Mouse (Mus musculus) hindbrain, embryonic 12.5 days (tissue): Measurements from ENCODE around the gene Tbc1d13. TPM values are rescaled to one million over a fixed set of nuclear protein-coding genes. Genes with fewer than 3 reads are reported as not detected.
"Not testable (repeated sequence)": the region's sequence is repeated elsewhere in the genome, so short reads cannot be mapped to it uniquely, and the experiment has no call there.

Source experiments
- ATAC-seq: fragments of 200-750 bp; cut with Nextera tagmentation; 2 replicates; pipeline ENCODE4 v1.8.0; 2017; ENCODE audit warnings: moderate TSS enrichment; ENCODE audit not compliant: low FRiP score
- H3K27ac ChIP-seq: fragments of 300-500 bp; sonication (generic); 2 replicates; pipeline ENCODE4 v1.5.1; 2016; ENCODE audit warnings: mild to moderate bottlenecking
- H3K27me3 ChIP-seq: fragments of 300-500 bp; sonication (generic); 2 replicates; pipeline ENCODE4 v1.6.1; 2016; ENCODE audit warnings: mild to moderate bottlenecking
- H3K36me3 ChIP-seq: fragments of 300-500 bp; sonication (generic); 2 replicates; pipeline ENCODE4 v1.6.1; 2016; ENCODE audit warnings: mild to moderate bottlenecking
- H3K4me1 ChIP-seq: fragments of 300-500 bp; sonication (generic); 2 replicates; pipeline ENCODE4 v1.6.1; 2016
- H3K4me2 ChIP-seq: fragments of 300-500 bp; sonication (generic); replicated peaks from 2 replicates; pipeline ENCODE4 v1.6.1; 2016; ENCODE audit warnings: mild to moderate bottlenecking
- H3K4me3 ChIP-seq: fragments of 300-500 bp; sonication (generic); 2 replicates; pipeline ENCODE4 v1.5.1; 2016; ENCODE audit warnings: mild to moderate bottlenecking
- H3K9ac ChIP-seq: fragments of 300-500 bp; sonication (generic); 2 replicates; pipeline ENCODE4 v1.6.1; 2016; ENCODE audit warnings: mild to moderate bottlenecking, moderate library complexity
- H3K9me3 ChIP-seq: fragments of 300-500 bp; sonication (generic); replicated peaks from 2 replicates; pipeline ENCODE4 v1.6.1; 2016; ENCODE audit warnings: mild to moderate bottlenecking
- WGBS: fragments of 180-500 bp; shearing (Covaris S2); methylation state at CpG from one replicate; pipeline ENCODE4 v1.1.7; 2016; 5-methylcytosine and 5-hydroxymethylcytosine counted together
- polyA plus RNA-seq: library from polyadenylated mRNA; unstranded; fragments of >200 nt; fragmentation: Nextera tagmentation; extraction: Ambion mirVana; gene quantifications from 2 replicates; pipeline ENCODE4 v1.2.1, GENCODE M21; 2016

Tbc1d13 gene
- polyA plus RNA-seq, 1 experiment from 2014 or later: 10.3 TPM

DNA sequence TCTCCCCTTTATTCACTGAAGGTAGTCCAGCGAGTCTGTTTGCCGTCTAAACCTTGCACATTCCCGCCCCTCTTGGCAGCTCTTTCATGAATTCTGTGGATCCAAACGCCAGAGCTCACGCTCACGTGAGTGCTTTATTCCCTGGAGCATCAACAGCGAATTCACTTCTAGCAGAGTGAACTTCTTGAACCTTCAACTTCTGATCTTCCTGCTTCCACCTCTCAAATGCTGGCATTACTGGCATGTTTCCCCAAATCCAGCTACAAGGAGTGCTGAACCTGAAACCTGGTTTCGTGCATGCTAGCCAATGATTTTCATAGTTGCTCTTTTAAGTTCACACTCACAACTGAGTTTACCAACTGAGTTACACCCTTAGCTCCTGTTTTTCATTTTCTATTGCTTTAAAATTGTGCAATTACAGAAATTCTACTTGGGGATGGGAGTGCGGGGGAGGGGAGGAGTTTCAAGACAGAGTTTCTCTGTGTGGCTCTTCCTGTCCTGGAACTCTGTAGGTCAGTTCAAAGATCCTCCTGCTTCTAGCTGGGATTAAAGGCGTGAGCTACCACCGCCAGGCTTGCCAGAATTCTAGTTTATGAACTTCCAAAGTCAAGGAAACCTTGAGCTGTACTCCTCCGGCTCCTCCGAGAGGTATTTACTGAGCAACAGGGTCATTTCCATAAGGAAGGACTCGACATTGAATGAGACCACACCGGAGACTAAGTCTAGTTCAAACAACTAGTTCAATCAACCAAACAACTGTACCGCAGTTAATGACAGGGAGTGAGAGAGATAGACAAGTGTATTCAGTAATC, 539 bp upstream of the Tbc1d13 start:
- H3K36me3 ChIP-seq: peaks cover 15% of the 10 kb centered on the region
- peaks cover 25% of the 10 kb centered on the region for H3K4me1 ChIP-seq
- peak overlapping the region; percentile 94 for H3K4me2 ChIP-seq
- 24% methylated on average over 16 of the region's 16 CpGs for WGBS
- ATAC-seq: no peak
- no peaks in the 10 kb centered on the region for H3K9me3 ChIP-seq
- H3K4me3 ChIP-seq: peak overlapping the region; percentile 76
- no peaks in the 10 kb centered on the region for H3K27me3 ChIP-seq
- H3K27ac ChIP-seq: 0 out of 2 replicates have a peak overlapping the region, but pooled peaks have one; percentile 46
- H3K9ac ChIP-seq: peak overlapping the region; percentile 86; the same call in 1 of the 2 replicates

DNA sequence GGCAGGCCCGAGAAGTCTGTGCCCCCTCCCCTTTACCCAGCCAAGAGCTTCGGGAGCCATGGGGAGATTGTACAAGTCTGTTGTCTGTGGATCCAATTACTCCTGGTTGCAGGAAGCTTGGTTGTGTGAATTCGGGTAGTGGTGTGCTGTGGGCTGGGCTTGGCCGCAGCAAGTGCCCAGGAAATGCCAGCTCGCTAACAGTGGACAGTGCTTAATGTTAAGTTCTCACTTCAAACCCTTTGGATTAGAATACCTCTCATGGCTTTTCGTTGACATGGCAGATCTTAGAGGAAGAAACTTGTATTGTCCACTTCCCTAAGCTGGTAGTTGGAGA, 799 bp downstream of the Tbc1d13 start:
- H3K4me3 ChIP-seq: peak overlapping the region; percentile 76
- 35% methylated on average over 6 of the region's 6 CpGs for WGBS
- ATAC-seq: peak; percentile 12; the same call in 1 of the 2 replicates
- peak overlapping the region; percentile 94 for H3K4me2 ChIP-seq
- H3K27ac ChIP-seq: peak overlapping the region; percentile 82
- peak overlapping the region; percentile 86 for H3K9ac ChIP-seq
- H3K9me3 ChIP-seq: no peaks in the 10 kb centered on the region
- peaks cover 25% of the 10 kb centered on the region for H3K4me1 ChIP-seq
- no peaks in the 10 kb centered on the region for H3K27me3 ChIP-seq
- peaks cover 15% of the 10 kb centered on the region for H3K36me3 ChIP-seq

DNA sequence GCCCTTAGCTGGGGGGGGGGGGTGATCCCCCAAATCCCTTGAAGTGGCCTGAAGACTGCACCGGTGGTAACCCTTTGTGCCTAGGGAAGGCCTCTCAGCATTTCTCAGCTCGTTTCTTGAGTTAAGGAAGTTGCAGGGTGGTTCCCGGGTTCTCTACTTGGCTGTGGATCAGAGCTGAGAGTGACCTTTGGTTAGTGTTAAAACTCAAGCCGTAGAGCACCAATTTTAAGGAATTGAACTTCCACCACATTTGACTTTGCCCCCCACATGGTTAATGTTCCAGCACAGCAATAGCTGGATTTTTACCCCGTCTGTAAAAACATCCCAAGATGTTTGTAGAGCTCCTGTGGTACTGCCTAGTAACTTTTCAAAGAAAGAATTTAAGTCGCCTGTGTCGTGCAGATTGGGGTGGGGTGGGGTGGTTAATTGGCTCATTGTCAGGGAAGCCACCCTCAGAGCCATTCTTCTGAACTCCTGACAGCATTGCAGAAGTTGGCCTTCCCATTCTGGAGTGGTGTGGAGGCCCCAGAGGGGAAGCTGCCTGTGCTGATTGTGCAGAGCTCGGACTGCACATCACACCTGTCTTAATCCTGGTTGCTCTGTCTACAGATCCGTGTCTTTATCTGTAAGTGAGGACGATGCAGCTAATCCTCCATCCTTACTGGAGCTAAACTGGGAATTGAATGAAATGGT, 1.5 kb downstream of the Tbc1d13 start:
- H3K27ac ChIP-seq: no peak overlapping the region

DNA sequence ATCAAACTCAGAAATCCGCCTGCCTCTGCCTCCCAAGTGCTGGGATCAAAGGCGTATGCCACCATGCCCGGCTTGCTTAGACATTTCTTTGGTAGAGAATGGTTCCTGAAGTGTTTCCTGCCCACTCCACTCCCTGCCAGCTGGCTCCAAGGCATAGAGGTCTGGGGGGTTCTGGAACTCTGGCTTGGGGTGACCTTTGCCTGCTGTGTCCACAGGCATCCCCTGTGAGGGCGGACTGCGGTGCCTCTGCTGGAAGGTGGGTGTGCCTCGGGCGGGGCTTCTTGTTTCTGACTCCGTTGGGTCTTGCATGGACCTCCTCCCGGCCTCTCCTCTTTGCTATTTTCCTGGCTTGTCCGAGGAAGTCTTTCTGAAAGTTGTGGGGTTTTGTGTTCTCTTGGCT, 2.9 kb downstream of the Tbc1d13 start:
- no peak for ATAC-seq

More for the DNA sequence above, 1.5 kb downstream of the Tbc1d13 start:
- peak overlapping the region; percentile 94 for H3K4me2 ChIP-seq
- H3K27me3 ChIP-seq: no peaks in the 10 kb centered on the region
- H3K4me1 ChIP-seq: peaks cover 25% of the 10 kb centered on the region
- peak overlapping the region; percentile 76 for H3K4me3 ChIP-seq
- 56% methylated on average over 10 of the region's 10 CpGs for WGBS
- ATAC-seq: no peak
- H3K9me3 ChIP-seq: no peaks in the 10 kb centered on the region
- H3K36me3 ChIP-seq: peaks cover 16% of the 10 kb centered on the region
- H3K9ac ChIP-seq: peak overlapping the region; percentile 86

DNA sequence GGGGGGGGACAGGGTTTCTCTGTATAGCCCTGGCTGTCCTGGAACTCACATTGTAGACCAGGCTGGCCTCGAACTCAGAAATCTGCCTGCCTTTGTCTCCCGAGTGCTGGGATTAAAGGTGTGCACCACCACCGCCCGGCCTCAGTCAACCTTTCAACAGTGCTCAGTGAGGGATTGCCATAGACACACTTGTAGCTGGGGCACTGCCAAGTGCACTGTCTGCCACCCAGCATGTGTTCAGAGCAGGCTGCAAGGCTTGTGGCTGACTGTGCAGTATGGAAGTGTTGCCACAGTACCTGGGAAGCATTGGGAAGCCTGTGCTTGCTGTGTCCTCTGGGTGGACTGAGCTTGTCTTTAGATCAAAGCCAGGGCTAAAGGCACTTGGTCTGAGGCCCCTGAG, 6.5 kb downstream of the Tbc1d13 start:
- H3K36me3 ChIP-seq: peaks cover 64% of the 10 kb centered on the region
- WGBS: 95% methylated on average over 4 of the region's 4 CpGs
- not testable (repeated sequence) for ATAC-seq

More for the DNA sequence above, 2.9 kb downstream of the Tbc1d13 start:
- Histone ChIP-seq H3K9me3 (no peaks in the 10 kb centered on the region), H3K4me1 (peaks cover 25% of the 10 kb centered on the region), H3K27me3 (no peaks in the 10 kb centered on the region), H3K4me2 (no peak overlapping the region), H3K27ac (no peak overlapping the region), H3K4me3 (no peak overlapping the region), H3K9ac (no peak overlapping the region), H3K36me3 (peaks cover 30% of the 10 kb centered on the region)
- WGBS: 89% methylated on average over 10 of the region's 10 CpGs

DNA sequence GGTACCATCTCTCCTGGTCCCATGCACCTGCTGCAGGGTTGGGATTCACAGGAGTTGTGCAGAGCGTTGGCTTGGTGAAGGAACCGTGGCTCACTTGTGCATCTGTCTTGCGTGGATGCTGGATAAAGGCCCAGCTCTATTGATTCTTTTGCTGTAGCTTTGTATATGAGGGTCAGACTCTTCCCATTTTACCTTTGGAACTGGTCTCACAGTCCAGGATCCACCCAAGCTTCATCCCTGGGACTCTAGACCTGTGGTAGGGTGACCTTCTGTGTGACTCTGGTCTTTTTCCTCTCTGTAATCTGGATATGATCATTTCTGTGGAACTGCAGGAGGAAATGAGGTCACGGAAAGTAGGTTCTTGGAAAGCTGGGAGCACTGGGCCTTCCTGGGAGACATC, 10.9 kb downstream of the Tbc1d13 start:
- H3K27ac ChIP-seq: no peak overlapping the region
- no peaks in the 10 kb centered on the region for H3K4me1 ChIP-seq
- 94% methylated on average over 4 of the region's 4 CpGs for WGBS
- H3K27me3 ChIP-seq: no peaks in the 10 kb centered on the region
- H3K4me3 ChIP-seq: no peak overlapping the region
- no peak overlapping the region for H3K4me2 ChIP-seq
- no peak for ATAC-seq
- no peak overlapping the region for H3K9ac ChIP-seq
- peaks cover 89% of the 10 kb centered on the region for H3K36me3 ChIP-seq
- no peaks in the 10 kb centered on the region for H3K9me3 ChIP-seq

More for the DNA sequence above, 6.5 kb downstream of the Tbc1d13 start:
- H3K9me3 ChIP-seq, H3K9ac ChIP-seq, H3K27me3 ChIP-seq, H3K4me2 ChIP-seq, H3K27ac ChIP-seq, H3K4me1 ChIP-seq, H3K4me3 ChIP-seq: not testable (repeated sequence)

DNA sequence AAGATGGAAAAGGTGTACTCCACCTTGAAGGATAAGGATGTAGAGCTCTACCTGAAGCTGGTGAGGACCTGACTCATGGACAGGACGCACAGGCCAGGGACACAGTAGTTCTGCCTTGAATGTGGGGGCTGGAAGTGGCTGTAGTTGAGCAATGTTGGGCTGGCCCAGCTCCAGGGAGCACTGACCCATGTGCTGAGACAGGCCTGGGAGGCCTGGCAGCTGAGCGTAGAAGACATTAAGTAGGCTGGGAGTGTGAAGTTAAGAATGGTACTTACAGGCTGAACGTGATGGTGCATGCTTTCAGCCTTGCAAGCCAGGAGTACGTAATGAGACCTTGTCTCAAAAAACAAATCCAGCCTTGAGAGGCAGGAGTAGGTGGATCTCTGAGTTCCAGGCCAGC, 13.9 kb downstream of the Tbc1d13 start:
- no peak for ATAC-seq
- Histone ChIP-seq H3K4me2 (no peak overlapping the region), H3K9me3 (no peaks in the 10 kb centered on the region), H3K27ac (no peak overlapping the region), H3K4me1 (no peaks in the 10 kb centered on the region), H3K36me3 (peaks cover 91% of the 10 kb centered on the region), H3K27me3 (no peaks in the 10 kb centered on the region), H3K9ac (no peak overlapping the region), H3K4me3 (no peak overlapping the region)
- WGBS: 95% methylated on average over 4 of the region's 4 CpGs

DNA sequence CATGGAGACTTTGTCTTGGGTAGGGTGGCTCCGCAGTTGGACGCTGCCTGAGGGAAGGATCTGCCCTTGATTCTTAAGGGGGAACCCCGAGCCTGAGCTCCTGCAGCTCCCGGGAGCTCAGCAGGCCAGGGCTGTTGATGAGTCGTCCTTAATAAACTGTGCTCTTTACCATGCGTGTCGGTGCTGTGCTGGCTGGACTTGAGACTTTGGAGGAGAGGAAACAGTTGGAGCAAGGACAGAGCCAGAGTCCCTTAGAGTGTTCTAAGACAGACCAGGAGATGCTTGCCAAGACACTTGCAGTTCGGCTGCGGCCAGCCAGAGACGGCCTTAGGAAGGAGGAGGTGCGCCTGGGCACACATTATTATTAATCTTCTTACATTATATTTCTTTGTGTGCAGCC, 18.3 kb downstream of the Tbc1d13 start:
- WGBS: 92% methylated on average over 11 of the region's 11 CpGs
- H3K27me3 ChIP-seq: no peaks in the 10 kb centered on the region
- no peak overlapping the region for H3K27ac ChIP-seq
- H3K4me1 ChIP-seq: no peaks in the 10 kb centered on the region
- no peak overlapping the region for H3K4me2 ChIP-seq
- peaks cover 51% of the 10 kb centered on the region for H3K36me3 ChIP-seq
- ATAC-seq: no peak
- H3K4me3 ChIP-seq: no peak overlapping the region
- no peak overlapping the region for H3K9ac ChIP-seq
- H3K9me3 ChIP-seq: no peaks in the 10 kb centered on the region

DNA sequence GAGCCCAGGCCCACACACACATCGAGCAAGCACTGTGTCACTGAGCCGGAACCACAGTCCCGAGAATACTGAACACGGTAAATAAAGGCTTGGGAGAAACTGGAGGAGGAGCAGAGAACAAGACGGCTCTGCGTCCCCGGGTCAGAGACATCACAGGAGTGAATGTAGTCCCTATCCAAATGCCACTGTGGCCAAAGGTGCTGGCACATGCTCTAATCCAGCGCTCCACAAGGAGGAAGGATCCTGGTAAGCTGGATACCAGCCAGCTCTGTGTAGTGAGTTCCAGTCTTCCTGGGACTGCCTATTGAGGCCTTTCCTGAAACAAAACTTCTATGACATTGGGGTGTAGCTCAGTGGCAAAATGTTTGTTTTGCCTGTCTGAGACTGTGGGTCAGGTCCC, 19.1 kb downstream of the Tbc1d13 start:
- no peak overlapping the region for H3K27ac ChIP-seq
- ATAC-seq: no peak
- H3K36me3 ChIP-seq: peaks cover 44% of the 10 kb centered on the region
- no peak overlapping the region for H3K4me2 ChIP-seq
- H3K9ac ChIP-seq: no peak overlapping the region
- H3K9me3 ChIP-seq: no peaks in the 10 kb centered on the region
- no peaks in the 10 kb centered on the region for H3K27me3 ChIP-seq
- no peak overlapping the region for H3K4me3 ChIP-seq
- 77% methylated on average over 8 of the region's 8 CpGs for WGBS
- no peaks in the 10 kb centered on the region for H3K4me1 ChIP-seq

DNA sequence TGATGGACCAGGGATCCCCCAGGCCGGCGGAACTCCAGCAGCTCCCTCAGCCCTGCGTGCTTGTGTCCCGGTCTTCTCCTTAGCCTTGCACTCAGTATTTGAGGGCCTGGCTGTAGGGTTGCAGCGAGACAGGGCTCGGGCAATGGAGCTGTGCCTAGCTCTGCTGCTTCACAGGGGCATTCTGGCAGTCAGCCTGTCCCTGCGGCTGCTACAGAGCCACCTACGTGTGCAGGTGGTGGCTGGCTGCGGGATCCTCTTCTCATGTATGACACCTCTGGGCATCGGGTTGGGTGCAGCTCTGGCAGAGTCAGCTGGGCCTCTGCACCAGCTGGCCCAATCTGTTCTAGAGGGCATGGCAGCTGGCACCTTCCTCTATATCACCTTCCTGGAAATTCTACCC, 26.3 kb downstream of the Tbc1d13 start:
- 84% methylated on average over 9 of the region's 10 CpGs for WGBS
- not testable (repeated sequence) for H3K4me3 ChIP-seq, H3K9me3 ChIP-seq, H3K9ac ChIP-seq, ATAC-seq, H3K36me3 ChIP-seq, H3K4me1 ChIP-seq, H3K4me2 ChIP-seq, H3K27me3 ChIP-seq, H3K27ac ChIP-seq

DNA sequence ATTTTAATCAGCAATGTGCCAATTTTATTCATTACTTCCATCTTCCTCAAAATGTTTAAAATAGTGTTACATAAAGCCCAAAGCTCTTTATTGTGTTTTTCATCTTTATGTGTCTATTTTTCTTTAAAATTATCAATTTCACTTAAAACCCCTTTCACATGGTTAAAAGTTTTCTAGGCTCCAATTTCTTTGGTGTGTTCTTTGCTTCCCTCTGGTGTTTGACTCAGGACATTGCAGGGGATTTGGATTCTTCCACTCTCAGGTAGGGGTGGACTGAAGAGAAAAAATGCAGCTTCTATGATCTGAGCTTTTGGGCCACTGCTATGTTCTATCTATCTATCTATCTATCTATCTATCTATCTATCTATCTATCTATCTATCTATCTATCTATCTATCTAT, 28.3 kb downstream of the Tbc1d13 start:
- H3K9ac ChIP-seq: no peak overlapping the region
- no peaks in the 10 kb centered on the region for H3K4me1 ChIP-seq
- H3K27ac ChIP-seq: no peak overlapping the region
- peaks cover 10% of the 10 kb centered on the region for H3K9me3 ChIP-seq
- no peaks in the 10 kb centered on the region for H3K36me3 ChIP-seq
- H3K27me3 ChIP-seq: no peaks in the 10 kb centered on the region
- no peak overlapping the region for H3K4me3 ChIP-seq
- no peak for ATAC-seq
- no peak overlapping the region for H3K4me2 ChIP-seq

DNA sequence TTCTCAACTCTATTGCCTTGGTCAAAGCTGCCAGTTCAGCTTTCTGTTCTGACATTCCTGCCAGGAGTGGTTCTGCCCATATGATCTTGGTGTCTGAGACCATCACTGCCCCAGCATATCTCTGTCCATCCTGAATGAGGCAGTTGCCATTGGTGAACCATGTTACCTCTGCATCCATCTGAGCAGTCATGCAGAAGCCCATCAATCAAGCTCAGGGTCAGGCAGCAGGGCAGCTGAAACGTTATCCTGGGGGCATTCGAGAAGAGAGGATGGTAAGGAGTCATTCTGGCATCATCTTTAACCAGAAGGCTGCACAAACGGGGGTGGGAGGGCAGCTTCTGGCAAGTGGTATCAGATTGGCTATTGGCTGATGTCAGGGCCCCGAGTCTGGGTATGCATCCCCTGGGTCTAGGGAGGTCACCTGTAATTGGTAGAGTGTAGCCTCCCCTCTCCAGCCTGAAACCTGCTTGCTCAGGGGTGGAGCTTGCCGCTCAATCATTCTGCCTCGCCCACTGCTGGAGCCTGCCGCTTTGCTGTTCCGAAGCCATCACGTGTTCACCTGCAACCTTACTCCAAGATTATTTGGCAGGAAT, 30.9 kb downstream of the Tbc1d13 start:
- no peak overlapping the region for H3K9ac ChIP-seq
- no peak overlapping the region for H3K27ac ChIP-seq
- 49% methylated on average over 9 of the region's 9 CpGs for WGBS
- no peak for ATAC-seq
- peaks cover 15% of the 10 kb centered on the region for H3K9me3 ChIP-seq
- no peak overlapping the region for H3K4me3 ChIP-seq
- H3K36me3 ChIP-seq: no peaks in the 10 kb centered on the region
- H3K4me2 ChIP-seq: no peak overlapping the region
- no peaks in the 10 kb centered on the region for H3K4me1 ChIP-seq
- H3K27me3 ChIP-seq: no peaks in the 10 kb centered on the region
